Mouse (Mus musculus) stomach, postnatal 0 days (tissue): ENCODE measurements around the gene Cfap97.

ENCODE experiments used
- CTCF ChIP-seq: IDR thresholded peaks from 2 replicates; pipeline ENCODE4 v1.5.1; 2016; ENCODE audit warnings: antibody characterized with exemption, low read depth, mild to moderate bottlenecking, moderate library complexity
- EP300 ChIP-seq: optimal IDR thresholded peaks from 2 replicates; pipeline ENCODE3; 2016; ENCODE audit warnings: antibody characterized with exemption

- TF ChIP-seq CTCF (no peak), EP300 (no peak)
Measured at GRCm38 (mm10) chr8:46153042-46153441, 1.5 kb downstream of the Cfap97 start.
